Mouse (Mus musculus) olfactory bulb, adult 2 months (tissue): ENCODE data around the gene Abat. TPM values are rescaled to one million over a fixed set of nuclear protein-coding genes. Genes with fewer than 3 reads are reported as not detected.
"Not testable (repeated sequence)": the region's sequence is repeated elsewhere in the genome, so short reads cannot be mapped to it uniquely, and the experiment has no call there.

Source experiments
- H3K27ac ChIP-seq: fragments of 200-500 bp; 2 replicates; pipeline ENCODE4 v1.5.1; 2012; ENCODE audit warnings: low read depth, low read length; ENCODE audit not compliant: insufficient read depth
- H3K4me1 ChIP-seq: fragments of 200-500 bp; 2 replicates; pipeline ENCODE4 v1.6.1; 2012; ENCODE audit warnings: low read length; ENCODE audit not compliant: control insufficient read depth, insufficient read depth
- H3K4me3 ChIP-seq: fragments of 200-500 bp; 2 replicates; pipeline ENCODE4 v1.5.1; 2012; ENCODE audit warnings: mild to moderate bottlenecking, low read depth, low read length, moderate library complexity; ENCODE audit not compliant: insufficient read depth
- CTCF ChIP-seq: fragments of 200-500 bp; IDR thresholded peaks from 2 replicates; pipeline ENCODE4 v1.5.1; 2012; ENCODE audit warnings: low read depth, mild to moderate bottlenecking, low read length, moderate library complexity; ENCODE audit not compliant: insufficient read depth
- POLR2A ChIP-seq: fragments of 200-500 bp; IDR thresholded peaks from 2 replicates; pipeline ENCODE4 v1.6.1; 2012; ENCODE audit warnings: mild to moderate bottlenecking, low read depth, low read length, moderate library complexity; ENCODE audit not compliant: insufficient read depth
- WGBS: fragments of 180-500 bp; shearing (Covaris S2); methylation state at CpG from one replicate; pipeline ENCODE4 v1.1.7; 2018; 5-methylcytosine and 5-hydroxymethylcytosine counted together
- polyA plus RNA-seq: library from polyadenylated mRNA; stranded (reverse); fragments of >200 nt; gene quantifications from 2 replicates; pipeline ENCODE4 v1.2.4, GENCODE M21; 2012; ENCODE audit warnings: low replicate concordance; ENCODE audit not compliant: missing spikeins, insufficient read depth, insufficient read length

Gene Abat
- polyA plus RNA-seq, 1 experiment, result 131 TPM

DNA sequence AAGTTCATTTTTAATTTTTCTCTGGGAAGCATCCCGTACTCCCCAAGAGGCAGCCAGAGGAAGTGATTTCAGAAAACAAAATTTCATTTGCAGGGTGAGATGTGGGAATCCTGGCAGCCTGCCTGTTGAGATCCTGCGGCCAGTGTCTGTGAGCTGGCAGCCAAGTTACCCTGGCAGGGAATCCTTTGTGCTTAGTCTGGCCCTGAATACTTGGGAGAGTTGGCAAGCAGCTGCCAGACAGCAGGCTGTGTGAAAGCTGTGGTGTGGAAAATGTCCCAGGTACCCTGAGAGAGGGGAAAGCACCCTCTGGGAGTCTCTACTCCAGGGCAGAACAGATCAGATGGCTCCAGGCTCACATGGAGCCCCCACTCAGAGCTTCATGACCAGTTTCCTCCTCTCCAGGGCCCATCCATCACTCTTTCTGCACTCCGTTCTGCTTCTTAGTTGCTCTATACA is 27.7 kb downstream of the Abat start:
- no peak for TF ChIP-seq POLR2A
- peak; percentile 3; the same call in 1 of the 2 replicates for TF ChIP-seq CTCF
- H3K27ac ChIP-seq, result peak overlapping the region; percentile 97
- H3K4me1 ChIP-seq, result peaks cover 28% of the 10 kb centered on the region
- 20% methylated on average over 3 of the region's 3 CpGs for WGBS
- no peak overlapping the region for H3K4me3 ChIP-seq

DNA sequence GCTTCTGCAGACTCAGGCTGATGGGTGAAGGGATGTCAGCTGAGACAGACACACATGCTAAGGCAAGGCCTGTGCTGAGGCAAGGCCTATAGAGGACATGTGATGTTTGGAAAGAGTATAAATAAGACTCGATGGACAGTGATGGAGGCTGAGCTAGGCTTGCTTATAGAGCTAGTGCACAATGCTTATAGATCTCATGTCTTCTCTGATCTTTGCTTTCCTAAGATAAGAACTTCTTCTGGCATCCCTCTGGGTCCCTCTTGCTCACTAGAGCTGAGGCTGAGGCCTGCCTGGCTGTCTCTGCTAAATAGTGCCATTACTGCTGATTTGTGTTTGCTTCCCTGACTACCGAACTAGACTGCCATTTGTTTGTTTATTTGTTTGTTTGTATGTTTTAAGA is 34.6 kb downstream of the Abat start:
- H3K27ac ChIP-seq, result no peak overlapping the region
- TF ChIP-seq CTCF (no peak), POLR2A (no peak)
- 93% methylated on average over 2 of the region's 2 CpGs for WGBS

DNA sequence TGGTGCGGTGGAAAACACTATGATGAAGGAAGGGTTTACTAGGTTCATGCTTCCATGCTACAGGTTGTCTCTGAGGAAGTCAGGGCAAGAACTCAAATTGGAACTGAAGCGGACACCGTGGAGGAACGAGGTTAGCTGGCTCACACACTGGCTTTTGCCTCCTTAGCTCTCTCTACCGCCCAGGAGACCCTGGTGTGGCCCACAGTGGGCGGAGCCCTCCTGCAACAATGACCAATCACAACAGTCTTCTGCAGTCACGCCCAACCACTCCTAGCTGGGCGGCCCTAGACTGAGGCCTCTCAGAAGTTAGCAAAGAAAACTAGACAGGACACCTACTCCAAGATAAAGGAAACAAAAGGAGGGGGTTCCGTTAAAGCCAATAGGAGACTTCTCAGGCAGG is 36.3 kb downstream of the Abat start:
- no peak for TF ChIP-seq CTCF
- TF ChIP-seq POLR2A, result no peak
- WGBS, result 79% methylated on average over 9 of the region's 9 CpGs

More for the DNA sequence above, 34.6 kb downstream of the Abat start:
- no peaks in the 10 kb centered on the region for H3K4me1 ChIP-seq
- no peak overlapping the region for H3K4me3 ChIP-seq

DNA sequence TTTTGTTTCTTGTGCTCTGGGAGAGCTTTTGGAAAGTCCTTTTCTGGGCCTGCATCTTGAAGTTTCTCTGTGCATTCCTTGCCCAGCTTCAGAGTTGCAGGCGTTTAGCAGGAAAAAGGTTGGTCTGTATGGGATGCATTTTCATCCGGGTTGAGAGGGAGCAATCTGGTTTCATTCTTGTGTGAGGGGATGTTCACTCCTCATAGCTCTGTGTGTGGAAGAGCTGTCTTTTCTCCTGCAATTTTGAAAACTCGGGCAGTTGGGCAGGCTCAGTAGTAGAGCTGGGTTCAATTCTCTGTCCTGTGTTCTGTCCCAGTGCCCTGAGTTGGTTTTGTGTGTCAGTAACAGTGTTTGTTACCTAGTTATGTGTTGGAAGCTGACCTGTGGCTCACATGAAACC is 41.1 kb downstream of the Abat start:
- WGBS, result 85% methylated on average over 3 of the region's 3 CpGs
- Histone ChIP-seq H3K27ac (no peak overlapping the region), H3K4me3 (no peak overlapping the region), H3K4me1 (0 out of 2 replicates have a peak, but pooled peaks cover 3% of the 10 kb centered on the region)
- TF ChIP-seq POLR2A (no peak), CTCF (no peak)

More for the DNA sequence above, 36.3 kb downstream of the Abat start:
- 0 out of 2 replicates have a peak, but pooled peaks cover 3% of the 10 kb centered on the region for H3K4me1 ChIP-seq
- H3K27ac ChIP-seq, result no peak overlapping the region
- no peak overlapping the region for H3K4me3 ChIP-seq

DNA sequence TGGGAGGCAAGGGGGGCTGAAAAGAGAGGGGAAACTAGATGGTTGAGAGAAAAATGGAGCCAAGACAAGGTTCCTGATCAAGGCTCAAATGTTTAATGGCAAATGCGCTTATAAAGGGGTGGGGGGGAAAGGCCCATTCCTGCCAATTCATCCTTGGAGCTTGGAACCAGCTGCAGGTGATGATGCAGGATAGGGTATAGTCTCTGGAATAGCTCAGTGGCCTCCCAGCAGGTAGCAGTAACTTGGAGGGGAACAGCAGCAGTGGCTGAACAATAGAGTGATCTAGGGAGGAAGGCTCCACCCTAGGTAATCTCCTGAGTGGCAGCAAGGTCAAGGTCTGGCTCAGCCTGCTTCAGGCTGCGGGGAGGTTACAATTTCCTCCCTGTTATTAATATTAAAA is 41.5 kb downstream of the Abat start:
- 96% methylated on average over 2 of the region's 2 CpGs for WGBS
- not testable (repeated sequence) for H3K27ac ChIP-seq, H3K4me1 ChIP-seq, H3K4me3 ChIP-seq

DNA sequence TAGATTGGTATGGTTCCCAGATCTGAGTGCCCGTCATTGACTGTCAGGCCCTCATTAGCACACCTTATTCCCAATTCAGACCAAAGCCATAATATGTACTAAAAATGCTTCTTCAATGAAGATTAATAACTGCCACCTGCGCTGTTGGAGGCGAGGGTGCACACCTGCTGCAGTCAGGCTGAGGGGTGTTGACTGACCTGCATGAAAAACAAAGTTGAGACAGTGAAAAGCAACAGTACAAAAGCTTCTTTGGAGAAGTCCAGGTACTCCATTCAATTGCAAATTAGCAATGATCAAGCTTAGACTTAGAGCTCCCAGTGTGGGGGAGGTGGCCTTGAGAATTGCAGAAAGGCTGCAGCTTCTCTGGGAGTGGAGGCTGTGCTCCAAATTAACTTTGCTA is 42.1 kb downstream of the Abat start:
- not testable (repeated sequence) for H3K4me3 ChIP-seq, H3K27ac ChIP-seq, H3K4me1 ChIP-seq
- 70% methylated on average over 3 of the region's 3 CpGs for WGBS

DNA sequence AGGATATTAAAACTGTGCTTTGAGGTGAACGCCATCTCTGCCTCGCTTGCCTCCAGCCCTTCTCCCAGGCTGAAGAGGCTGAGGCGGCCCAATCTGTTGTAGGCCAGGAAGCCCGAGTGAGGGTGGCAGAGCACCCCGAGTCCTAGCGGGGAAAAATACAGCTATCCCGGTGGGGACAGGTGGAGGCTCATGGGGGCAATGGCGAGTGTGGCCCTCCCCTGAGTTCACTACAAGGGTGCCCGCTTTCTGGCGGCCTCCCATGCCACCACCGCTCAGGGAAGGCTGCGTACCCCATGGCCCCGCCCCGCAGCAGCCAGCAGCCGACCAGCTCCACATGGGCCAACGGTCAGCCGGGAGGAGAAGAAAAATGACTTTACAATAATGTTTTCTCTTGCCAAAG is 46.9 kb downstream of the Abat start:
- no peak overlapping the region for H3K27ac ChIP-seq
- H3K4me1 ChIP-seq, result no peaks in the 10 kb centered on the region
- TF ChIP-seq CTCF, result no peak
- no peak for TF ChIP-seq POLR2A
- H3K4me3 ChIP-seq, result no peak overlapping the region
- 89% methylated on average over 17 of the region's 17 CpGs for WGBS

DNA sequence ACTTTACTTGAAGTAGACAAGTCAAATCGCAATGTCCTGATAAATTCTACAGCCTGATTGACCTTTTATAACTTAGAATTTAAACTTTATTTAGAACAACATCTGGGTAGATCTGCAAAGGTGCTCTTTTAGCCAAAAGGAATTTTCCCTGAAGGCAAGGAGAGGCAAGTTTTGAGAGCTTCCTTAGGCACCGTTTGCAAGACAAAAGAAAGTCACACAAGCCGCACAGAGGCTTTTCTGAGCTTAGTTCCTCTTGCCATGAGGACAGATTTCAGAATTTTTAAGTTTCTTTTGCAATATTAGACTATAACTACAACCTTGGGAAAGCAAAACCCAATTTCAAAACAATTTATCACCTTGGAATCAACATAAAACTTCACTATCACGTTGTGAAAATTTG is 47.9 kb downstream of the Abat start:
- WGBS, result 57% methylated on average over 4 of the region's 4 CpGs
- not testable (repeated sequence) for H3K4me3 ChIP-seq, H3K4me1 ChIP-seq, H3K27ac ChIP-seq

DNA sequence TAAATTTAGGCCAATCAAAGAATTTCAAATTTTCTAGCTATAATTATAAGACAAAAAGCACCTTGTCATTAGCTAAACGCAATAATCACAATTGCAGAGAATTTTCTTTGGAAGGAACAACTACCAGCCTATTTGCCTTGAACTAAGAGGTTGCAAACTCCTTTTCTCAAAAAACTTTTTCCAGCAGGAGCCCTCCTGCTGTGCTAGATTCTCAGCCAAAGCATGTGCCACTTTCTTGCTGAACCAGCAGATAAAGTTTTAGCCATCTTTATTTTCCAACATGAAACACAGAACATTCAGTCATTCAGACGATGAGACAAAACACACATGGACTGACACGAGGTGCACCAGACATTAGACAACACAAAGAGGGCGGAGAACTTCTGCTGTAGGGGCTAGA is 48.6 kb downstream of the Abat start:
- WGBS, result 49% methylated on average over 4 of the region's 4 CpGs
- not testable (repeated sequence) for H3K4me1 ChIP-seq, H3K4me3 ChIP-seq

DNA sequence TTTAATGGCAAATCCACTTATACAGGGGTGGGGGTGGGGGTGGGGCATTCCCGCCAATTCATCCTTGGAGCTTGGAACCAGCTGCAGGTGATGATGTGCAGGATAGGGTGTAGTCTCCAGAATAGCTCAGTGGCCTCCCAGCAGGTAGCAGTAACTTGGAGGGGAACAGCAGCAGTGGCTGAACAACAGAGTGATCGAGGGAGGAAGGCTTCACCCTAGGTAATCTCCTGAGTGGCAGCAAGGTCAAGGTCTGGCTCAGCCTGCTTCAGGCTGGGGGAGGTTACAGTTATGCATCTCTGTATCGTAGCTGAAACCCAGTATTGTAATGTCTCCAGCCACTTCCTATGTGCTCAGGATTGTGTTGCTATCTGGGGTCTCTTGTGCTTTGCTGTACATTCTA is 49.6 kb downstream of the Abat start:
- H3K4me1 ChIP-seq, result not testable (repeated sequence)

More for the DNA sequence above, 48.6 kb downstream of the Abat start:
- H3K27ac ChIP-seq, result not testable (repeated sequence)

DNA sequence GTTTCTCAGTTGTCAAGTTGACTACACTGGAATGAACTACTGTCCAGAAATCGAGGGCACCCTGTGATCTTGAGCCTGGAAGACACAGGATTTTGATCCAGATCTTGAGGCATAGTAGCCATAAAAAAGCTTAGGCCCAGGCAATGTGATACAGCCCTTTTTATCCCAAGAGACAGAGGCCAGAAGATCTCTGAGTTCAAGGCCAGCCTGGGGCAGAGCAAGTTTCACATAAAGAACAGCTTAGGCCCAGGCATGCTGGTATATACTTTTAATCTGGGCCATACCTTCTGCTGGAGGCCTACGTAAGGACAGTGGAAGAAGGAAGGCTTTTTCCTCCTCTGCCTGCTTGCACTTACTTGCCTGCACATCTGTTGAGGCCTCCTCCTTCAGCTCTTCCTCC is 51.6 kb downstream of the Abat start:
- Histone ChIP-seq H3K27ac (no peak overlapping the region), H3K4me1 (peaks cover 7% of the 10 kb centered on the region), H3K4me3 (no peak overlapping the region)
- 89% methylated on average over 2 of the region's 2 CpGs for WGBS
- no peak for TF ChIP-seq POLR2A
- no peak for TF ChIP-seq CTCF

More for the DNA sequence above, 49.6 kb downstream of the Abat start:
- not testable (repeated sequence) for H3K4me3 ChIP-seq, H3K27ac ChIP-seq
- WGBS, result 83% methylated on average over 3 of the region's 3 CpGs
